Mouse (Mus musculus): Measurements from ENCODE around the gene Ftl1.

Gene Ftl1

DNA sequence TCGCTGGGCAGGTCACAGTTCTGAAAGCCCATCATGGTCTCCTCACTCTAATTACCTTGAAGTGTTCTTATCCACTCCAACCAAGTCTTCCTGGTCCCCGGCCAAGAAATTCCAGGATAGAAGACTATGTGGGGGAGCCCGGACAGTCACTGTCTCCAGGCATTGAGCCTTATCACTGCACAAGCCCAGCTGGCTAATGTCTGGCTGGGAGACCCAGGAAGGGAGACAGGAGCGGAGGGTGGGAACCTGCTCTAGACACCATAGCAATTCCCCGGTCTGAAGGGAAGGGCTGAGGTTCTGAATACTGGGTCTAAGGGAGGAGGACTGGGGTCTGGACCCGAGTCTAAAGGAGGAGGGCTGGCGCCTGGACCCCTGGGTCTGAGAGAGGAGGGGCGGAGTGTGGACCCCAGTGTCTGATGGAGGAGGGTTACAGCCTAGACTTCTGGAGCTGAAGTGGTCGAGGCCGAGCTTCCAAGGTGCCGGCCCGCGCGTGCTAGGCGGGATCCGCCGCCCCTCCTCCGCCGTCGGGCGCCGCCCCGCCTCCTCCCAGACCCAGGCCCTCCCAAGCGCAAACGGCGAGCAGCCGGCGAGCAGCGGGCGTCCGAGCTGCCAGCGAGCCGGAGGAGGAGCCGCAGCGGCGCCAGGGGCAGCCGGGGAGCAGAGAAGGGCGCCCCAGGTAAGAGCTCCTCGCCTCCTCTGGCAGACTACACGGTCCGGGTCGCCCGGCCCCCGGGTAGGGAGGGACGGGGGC lies 46.4 kb downstream of the Ftl1 start, which contains the start of gene Ntf5:
Gene Ntf5, plus strand, starts transcription at position 583 of the 751 bp plus-strand sequence.
- no peak for DNase-seq (ENCODE audit: low read depth, low spot score)

DNA sequence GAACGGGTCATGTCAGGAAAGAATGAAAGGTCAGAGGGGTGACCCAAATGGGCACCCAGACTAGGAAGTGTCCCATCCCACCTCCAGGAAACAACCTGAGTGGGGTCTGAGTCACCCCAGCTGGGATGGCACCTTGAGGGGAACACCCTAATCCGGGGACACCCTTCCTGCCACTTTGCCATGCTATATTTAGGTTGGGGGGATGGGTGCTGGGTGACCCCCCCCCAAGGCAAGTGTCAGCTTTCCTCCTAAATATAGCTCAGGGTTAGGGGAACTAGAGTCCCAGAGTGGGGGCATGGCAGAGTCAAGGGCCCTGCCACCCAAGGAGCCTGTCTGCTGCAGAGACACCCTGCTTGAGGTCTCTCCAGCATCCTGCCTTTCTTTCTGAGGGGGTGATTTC lies 47.3 kb downstream of the Ftl1 start:
- DNase-seq (ENCODE audit: low read depth, low spot score) = no peak

DNA sequence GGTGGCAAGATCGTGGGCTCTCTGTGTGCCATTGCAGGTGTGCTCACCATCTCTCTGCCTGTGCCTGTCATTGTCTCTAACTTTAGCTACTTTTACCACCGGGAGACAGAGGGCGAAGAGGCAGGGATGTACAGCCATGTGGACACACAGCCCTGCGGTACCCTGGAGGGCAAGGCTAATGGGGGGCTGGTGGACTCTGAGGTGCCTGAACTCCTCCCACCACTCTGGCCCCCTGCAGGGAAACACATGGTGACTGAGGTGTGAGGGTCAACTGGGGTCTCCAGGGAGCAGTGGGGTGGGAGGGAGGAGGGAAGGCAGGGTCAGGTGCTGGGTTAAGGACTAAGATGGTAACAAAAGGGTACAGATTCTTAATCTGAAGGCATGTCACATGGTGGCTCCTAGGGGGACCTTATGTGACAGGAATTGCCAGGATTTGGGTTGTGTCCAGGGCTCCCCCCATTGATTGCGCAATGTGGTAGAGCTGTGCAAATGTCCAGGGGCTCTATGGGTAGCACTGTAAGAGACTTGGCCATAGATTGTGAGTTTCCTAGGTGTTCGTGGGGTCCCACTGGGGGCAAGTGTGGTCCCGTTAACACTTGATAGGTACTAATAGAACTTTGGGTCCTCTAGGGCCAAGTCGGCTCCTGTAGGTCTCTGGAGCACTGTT lies 50.1 kb downstream of the Ftl1 start:
- no peak for DNase-seq (ENCODE audit: low read depth, low spot score)

DNA sequence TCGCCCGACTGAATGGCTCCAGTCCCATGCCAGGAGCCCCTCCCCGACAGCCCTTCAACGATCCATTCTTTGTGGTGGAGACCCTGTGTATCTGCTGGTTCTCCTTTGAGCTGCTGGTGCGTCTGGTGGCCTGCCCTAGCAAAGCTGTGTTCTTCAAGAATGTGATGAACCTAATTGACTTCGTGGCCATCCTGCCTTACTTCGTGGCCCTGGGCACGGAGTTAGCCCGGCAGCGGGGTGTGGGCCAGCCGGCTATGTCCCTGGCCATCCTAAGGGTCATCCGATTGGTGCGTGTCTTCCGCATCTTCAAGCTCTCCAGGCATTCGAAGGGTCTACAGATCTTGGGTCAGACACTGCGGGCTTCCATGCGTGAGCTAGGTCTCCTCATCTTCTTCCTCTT lies 50.7 kb downstream of the Ftl1 start:
- DNase-seq (ENCODE audit: low read depth, low spot score) = no peak

DNA sequence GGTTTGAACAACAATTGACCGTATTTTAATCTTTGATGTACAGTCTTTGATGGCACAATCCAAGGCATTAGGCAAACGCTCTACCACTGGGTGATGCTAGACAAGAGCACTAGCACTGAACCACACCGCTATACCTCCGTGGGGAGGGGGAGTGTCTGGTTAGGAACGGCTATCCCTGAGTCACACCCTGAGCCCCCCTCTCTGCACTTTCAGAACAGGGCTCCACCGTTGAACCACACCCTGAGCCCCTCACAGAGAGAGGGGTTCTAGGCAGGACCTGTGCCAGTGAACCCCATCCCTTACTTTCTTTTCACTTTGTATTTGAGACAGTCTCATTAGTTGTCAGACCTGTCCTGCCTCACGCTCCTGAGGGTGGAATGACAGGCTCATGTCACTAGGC lies 51.3 kb downstream of the Ftl1 start:
- DNase-seq (ENCODE audit: low read depth, low spot score) = no peak

Data from brain, adult 2 months (tissue).